Mouse (Mus musculus) midbrain, embryonic 13.5 days (tissue): ENCODE measurements around the gene Fzd2. TPM values are rescaled to one million over a fixed set of nuclear protein-coding genes. Genes with fewer than 3 reads are reported as not detected.

ENCODE experiments used
- ATAC-seq: fragments of 200-750 bp; cut with Nextera tagmentation; 2 replicates; pipeline ENCODE4 v1.8.0; 2017; ENCODE audit warnings: mild to moderate bottlenecking, moderate TSS enrichment, moderate library complexity
- H3K27ac ChIP-seq: fragments of 300-500 bp; sonication (generic); 2 replicates; pipeline ENCODE4 v1.5.1; 2015; ENCODE audit warnings: inconsistent platforms, mild to moderate bottlenecking, moderate library complexity
- H3K27me3 ChIP-seq: fragments of 300-500 bp; sonication (generic); 2 replicates; pipeline ENCODE4 v1.6.1; 2015; ENCODE audit warnings: mild to moderate bottlenecking, inconsistent platforms
- H3K36me3 ChIP-seq: fragments of 300-500 bp; sonication (generic); 2 replicates; pipeline ENCODE4 v1.6.1; 2015; ENCODE audit warnings: mild to moderate bottlenecking, inconsistent platforms
- H3K4me1 ChIP-seq: fragments of 300-500 bp; sonication (generic); replicated peaks from 2 replicates; pipeline ENCODE4 v1.6.1; 2015; ENCODE audit warnings: inconsistent platforms
- H3K4me2 ChIP-seq: fragments of 300-500 bp; sonication (generic); replicated peaks from 2 replicates; pipeline ENCODE4 v1.6.1; 2015; ENCODE audit warnings: moderate library complexity, mild to moderate bottlenecking, inconsistent platforms
- H3K4me3 ChIP-seq: fragments of 300-500 bp; sonication (generic); replicated peaks from 2 replicates; pipeline ENCODE4 v1.5.1; 2015; ENCODE audit warnings: mild to moderate bottlenecking, inconsistent platforms
- H3K9ac ChIP-seq: fragments of 300-500 bp; sonication (generic); replicated peaks from 2 replicates; pipeline ENCODE4 v1.6.1; 2015; ENCODE audit warnings: mild to moderate bottlenecking, inconsistent platforms
- H3K9me3 ChIP-seq: fragments of 300-500 bp; sonication (generic); 2 replicates; pipeline ENCODE4 v1.6.1; 2016; ENCODE audit warnings: mild to moderate bottlenecking, inconsistent platforms
- WGBS: fragments of 180-500 bp; shearing (Covaris S2); methylation state at CpG from one replicate; pipeline ENCODE4 v1.1.7; 2015; 5-methylcytosine and 5-hydroxymethylcytosine counted together
- polyA plus RNA-seq: library from polyadenylated mRNA; unstranded; fragments of >200 nt; fragmentation: Nextera tagmentation; extraction: Ambion mirVana; gene quantifications from 2 replicates; pipeline ENCODE4 v1.2.1, GENCODE M21; 2015

Fzd2 gene
- polyA plus RNA-seq, 1 experiment from 2014 or later: 13.2 TPM

DNA sequence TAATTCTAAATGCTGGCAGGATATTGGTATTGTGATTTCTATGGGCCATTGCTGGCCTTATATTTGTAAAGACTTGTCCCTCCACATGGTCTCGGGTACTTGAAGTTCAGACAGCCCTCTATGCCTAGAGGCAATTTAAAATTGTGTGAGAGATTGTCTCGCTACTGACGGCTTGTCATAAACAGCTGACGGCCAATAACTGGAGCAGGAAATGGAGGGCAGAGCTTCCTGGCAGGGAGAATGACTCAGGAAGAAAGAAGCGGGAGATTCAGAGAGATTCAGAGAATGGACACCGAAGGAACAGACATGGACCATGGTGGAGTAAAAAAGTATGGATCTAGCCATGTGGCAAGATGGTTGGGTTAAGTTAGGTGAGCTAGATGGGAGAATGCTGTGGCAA lies 52.7 kb downstream of the Fzd2 start:
- ATAC-seq: no peak
- no peak overlapping the region for H3K4me2 ChIP-seq
- WGBS: 77% methylated on average over 6 of the region's 6 CpGs

More for the DNA sequence above, 52.7 kb downstream of the Fzd2 start:
- Histone ChIP-seq H3K36me3 (no peaks in the 10 kb centered on the region), H3K4me3 (no peak overlapping the region), H3K27ac (no peak overlapping the region), H3K4me1 (no peaks in the 10 kb centered on the region), H3K9ac (no peak overlapping the region), H3K9me3 (no peaks in the 10 kb centered on the region), H3K27me3 (no peaks in the 10 kb centered on the region)

Other genes starting within 250 kb of the Fzd2 start
- gene Slc4a1, start 238.2 kb upstream of the Fzd2 start, polyA plus RNA-seq: 4.3 and 4.8 TPM in 2 replicates
- gene Rundc3a, start 211.0 kb upstream of the Fzd2 start, polyA plus RNA-seq: 131 and 153 TPM in 2 replicates
- 141 and 154 TPM in 2 replicates for gene Slc25a39, start 196.4 kb upstream of the Fzd2 start, polyA plus RNA-seq
- gene Grn, start 174.1 kb upstream of the Fzd2 start, polyA plus RNA-seq: 57.4 and 61.8 TPM in 2 replicates
- 10.9 and 18.4 TPM in 2 replicates for gene Fam171a2, start 156.7 kb upstream of the Fzd2 start, polyA plus RNA-seq
- gene Itga2b, start 134.3 kb upstream of the Fzd2 start, polyA plus RNA-seq: 4.9 and 6.0 TPM in 2 replicates
- gene Gpatch8, start 48.0 kb upstream of the Fzd2 start, polyA plus RNA-seq: 84.5 and 87.6 TPM in 2 replicates
- 4.2 and 5.3 TPM in 2 replicates for gene Gm11627, start 24.9 kb upstream of the Fzd2 start, polyA plus RNA-seq
- gene Meioc, start 59.3 kb downstream of the Fzd2 start, polyA plus RNA-seq: 0.04 and 0.05 TPM in 2 replicates
- 41.6 and 49.1 TPM in 2 replicates for gene Ccdc43, start 93.4 kb downstream of the Fzd2 start, polyA plus RNA-seq
- 31.8 and 32.8 TPM in 2 replicates for gene Adam11, start 157.0 kb downstream of the Fzd2 start, polyA plus RNA-seq
- gene Gjc1, start 215.3 kb downstream of the Fzd2 start, polyA plus RNA-seq: 49.6 and 53.3 TPM in 2 replicates
- gene Higd1b, start 231.5 kb downstream of the Fzd2 start, polyA plus RNA-seq: 2.8 and 3.0 TPM in 2 replicates